Mouse (Mus musculus): ENCODE results near the gene Gipc1. TPM values are rescaled to one million over a fixed set of nuclear protein-coding genes. Genes with fewer than 3 reads are reported as not detected.
A peak's percentile ranks its signal among the peaks of the same experiment; 100 is the strongest.

Gene Gipc1
- total RNA-seq, 2 experiments from 2014 or later: 52.8 to 55.4 TPM

GRCm38 (mm10) chr8:83621691-83622388, 30.6 kb upstream of the Gipc1 start:
- H3K27ac ChIP-seq: peak overlapping the region; percentile 83
- DNase-seq (ENCODE audit: low spot score in 2 of 2): no peak
- TF ChIP-seq CTCF (conservative IDR thresholded peaks at IDR 0.05): no peak
- H3K4me3 ChIP-seq: peak overlapping the region; percentile 67

GRCm38 (mm10) chr8:83622389-83622989, 30.0 kb upstream of the Gipc1 start:
- TF ChIP-seq CTCF (conservative IDR thresholded peaks at IDR 0.05): peak; percentile 97
- Histone ChIP-seq H3K27ac (peak overlapping the region; percentile 83), H3K4me3 (peak overlapping the region; percentile 67)
- DNase-seq (ENCODE audit: low spot score in 2 of 2): peak; percentile 91 to 92

GRCm38 (mm10) chr8:83623549-83623948, 28.9 kb upstream of the Gipc1 start:
- no peak for DNase-seq (ENCODE audit: low spot score in 2 of 2)
- Histone ChIP-seq H3K27ac (no peak overlapping the region), H3K4me3 (no peak overlapping the region)
- no peak for TF ChIP-seq CTCF (conservative IDR thresholded peaks at IDR 0.05)

GRCm38 (mm10) chr8:83624739-83625138, 27.7 kb upstream of the Gipc1 start:
- H3K27ac ChIP-seq: no peak overlapping the region
- TF ChIP-seq CTCF (conservative IDR thresholded peaks at IDR 0.05): peak; percentile 79
- DNase-seq (ENCODE audit: low spot score in 2 of 2): no peak
- no peak overlapping the region for H3K4me3 ChIP-seq

GRCm38 (mm10) chr8:83625676-83626299, 26.7 kb upstream of the Gipc1 start:
- TF ChIP-seq CTCF (conservative IDR thresholded peaks at IDR 0.05): no peak
- Histone ChIP-seq H3K27ac (no peak overlapping the region), H3K4me3 (no peak overlapping the region)
- DNase-seq (ENCODE audit: low spot score in 2 of 2): no peak

- no peak for DNase-seq (ENCODE audit: low spot score in 2 of 2)
- no peak for TF ChIP-seq CTCF (conservative IDR thresholded peaks at IDR 0.05)
- Histone ChIP-seq H3K27ac (no peak overlapping the region), H3K4me3 (no peak overlapping the region)
Observed at GRCm38 (mm10) chr8:83632083-83632707, 20.3 kb upstream of the Gipc1 start.

- no peak for TF ChIP-seq CTCF (conservative IDR thresholded peaks at IDR 0.05)
- no peak for DNase-seq (ENCODE audit: low spot score in 2 of 2)
- H3K4me3 ChIP-seq: no peak overlapping the region
- no peak overlapping the region for H3K27ac ChIP-seq
Observed at GRCm38 (mm10) chr8:83638856-83639255, 13.6 kb upstream of the Gipc1 start.

- DNase-seq (ENCODE audit: low spot score in 2 of 2): no peak
- H3K27ac ChIP-seq: no peak overlapping the region
- H3K4me3 ChIP-seq: no peak overlapping the region
- no peak for TF ChIP-seq CTCF (conservative IDR thresholded peaks at IDR 0.05)
Observed at GRCm38 (mm10) chr8:83639649-83640048, 12.8 kb upstream of the Gipc1 start.

GRCm38 (mm10) chr8:83647511-83647910, 5.0 kb upstream of the Gipc1 start:
- H3K27ac ChIP-seq: no peak overlapping the region
- DNase-seq (ENCODE audit: low spot score in 2 of 2): no peak
- H3K4me3 ChIP-seq: no peak overlapping the region
- TF ChIP-seq CTCF (conservative IDR thresholded peaks at IDR 0.05): no peak

GRCm38 (mm10) chr8:83648031-83648430, 4.4 kb upstream of the Gipc1 start:
- Histone ChIP-seq H3K27ac (no peak overlapping the region), H3K4me3 (no peak overlapping the region)
- TF ChIP-seq CTCF (conservative IDR thresholded peaks at IDR 0.05): no peak
- DNase-seq (ENCODE audit: low spot score in 2 of 2): no peak

- Histone ChIP-seq H3K27ac (no peak overlapping the region), H3K4me3 (no peak overlapping the region)
- TF ChIP-seq CTCF (conservative IDR thresholded peaks at IDR 0.05): no peak
- no peak for DNase-seq (ENCODE audit: low spot score in 2 of 2)
Observed at GRCm38 (mm10) chr8:83649699-83650098, 2.8 kb upstream of the Gipc1 start.

GRCm38 (mm10) chr8:83652744-83653661, 526 bp downstream of the Gipc1 start:
- no peak for DNase-seq (ENCODE audit: low spot score in 2 of 2)
- peak overlapping the region; percentile 87 for H3K4me3 ChIP-seq
- no peak for TF ChIP-seq CTCF (conservative IDR thresholded peaks at IDR 0.05)
- H3K27ac ChIP-seq: peak overlapping the region; percentile 88

All from layer of hippocampus, adult 2 months (tissue).